Mouse (Mus musculus): Measurements from ENCODE around the gene Mrc2.

Mrc2 gene

DNA sequence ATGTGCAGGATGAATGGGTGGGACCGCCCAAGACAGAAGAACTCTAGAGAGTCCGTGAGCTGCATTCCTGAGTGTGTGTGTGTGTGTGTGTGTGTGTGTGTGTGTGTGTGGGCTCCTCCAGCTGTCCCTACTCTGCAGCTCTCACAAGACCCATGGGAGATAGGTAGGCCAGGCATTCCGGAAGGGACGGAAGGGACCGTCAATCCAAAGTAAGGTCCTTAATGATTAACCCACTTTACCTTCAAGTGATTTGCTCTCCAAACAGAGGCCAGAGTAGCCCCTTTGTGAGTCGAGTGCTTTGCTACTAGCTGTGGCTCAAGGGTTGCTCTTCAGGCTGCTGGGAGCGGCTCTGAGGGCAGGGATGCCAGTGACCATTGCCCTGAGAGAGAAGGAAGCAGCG lies 59.7 kb downstream of the Mrc2 start:
- no peak for DNase-seq

DNA sequence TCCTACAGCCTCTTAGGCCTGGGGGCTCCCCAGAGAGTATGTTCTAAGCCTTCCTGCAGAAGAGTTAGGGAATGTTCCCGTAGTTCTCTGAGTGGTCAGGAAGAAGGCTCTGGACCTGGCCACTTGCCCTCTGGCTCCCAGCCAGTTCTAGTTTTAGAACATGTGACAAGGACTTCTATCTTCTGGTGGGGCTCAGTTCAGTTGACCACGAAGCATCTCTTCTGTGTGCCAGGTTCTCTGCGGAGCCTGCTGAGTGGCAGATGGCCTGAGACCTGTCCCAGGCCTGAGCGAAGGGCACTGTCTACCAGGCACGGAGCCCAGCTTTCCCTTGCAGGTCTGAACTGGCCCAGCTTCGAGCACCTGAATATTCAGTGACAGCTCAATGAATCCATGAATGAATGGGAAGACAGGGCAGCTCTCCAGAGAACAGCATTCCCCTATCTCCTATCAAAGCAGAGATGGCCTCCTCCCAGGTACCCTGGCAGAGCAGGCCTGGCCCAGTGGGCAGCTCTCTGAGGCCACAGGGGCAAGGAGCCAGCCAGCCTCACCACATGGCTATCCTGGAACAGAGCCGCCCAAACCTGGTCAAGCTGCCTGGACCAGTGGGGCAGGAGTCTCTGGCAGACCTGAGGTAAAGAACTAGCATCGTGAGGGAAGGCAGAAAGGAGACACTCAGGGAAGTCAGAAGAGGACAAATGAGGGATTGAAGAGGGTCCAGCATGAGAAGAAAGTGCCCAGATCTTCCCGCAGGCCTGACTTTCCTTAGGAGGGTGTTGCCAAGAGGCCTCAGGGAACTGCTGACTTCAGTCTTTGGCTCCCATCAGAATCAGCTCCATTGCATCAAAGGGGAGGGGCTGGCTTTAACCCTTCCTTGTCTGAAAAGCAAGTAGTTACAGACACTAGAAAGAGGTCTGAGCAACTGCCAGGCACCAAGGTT lies 60.8 kb downstream of the Mrc2 start:
- DNase-seq = peak; percentile 100

DNA sequence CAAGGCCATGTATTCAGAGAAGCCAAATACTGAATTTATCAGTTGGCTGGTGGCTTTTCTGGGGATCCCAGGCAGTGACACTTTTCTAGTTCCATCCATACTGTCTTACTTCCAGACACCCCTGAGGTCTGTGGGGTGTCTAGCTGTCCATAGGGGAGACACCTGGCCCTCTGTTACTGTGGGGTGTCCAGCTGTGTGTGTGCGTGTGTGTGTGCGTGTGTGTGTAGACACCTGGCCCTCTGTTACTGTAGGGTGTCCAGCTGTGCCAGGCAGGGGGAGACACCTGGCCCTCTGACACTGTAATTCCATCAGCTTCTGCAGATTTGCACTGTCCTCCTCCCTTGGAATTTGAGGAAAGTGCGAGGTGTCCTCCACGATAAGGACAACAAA lies 61.4 kb downstream of the Mrc2 start:
- DNase-seq = no peak

DNA sequence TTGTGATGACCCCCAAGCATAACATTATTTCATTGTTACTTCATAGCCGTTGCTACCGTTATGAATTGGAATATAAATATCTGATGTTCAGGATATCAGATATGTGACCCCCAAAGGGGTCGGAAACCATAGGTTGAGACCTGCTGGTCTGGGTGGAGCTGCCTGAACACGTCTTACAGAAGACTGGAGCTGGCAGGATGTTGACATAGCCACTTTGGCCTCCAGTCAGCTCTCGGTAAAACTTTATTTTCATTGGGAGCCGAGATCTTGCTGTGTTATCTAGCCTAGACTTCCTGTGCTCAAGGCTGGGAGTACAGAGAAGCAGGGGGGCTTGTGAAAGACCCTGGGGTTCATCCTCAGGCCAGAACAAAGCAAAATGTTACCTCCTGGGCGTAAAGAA lies 63.9 kb downstream of the Mrc2 start:
- no peak for DNase-seq

DNA sequence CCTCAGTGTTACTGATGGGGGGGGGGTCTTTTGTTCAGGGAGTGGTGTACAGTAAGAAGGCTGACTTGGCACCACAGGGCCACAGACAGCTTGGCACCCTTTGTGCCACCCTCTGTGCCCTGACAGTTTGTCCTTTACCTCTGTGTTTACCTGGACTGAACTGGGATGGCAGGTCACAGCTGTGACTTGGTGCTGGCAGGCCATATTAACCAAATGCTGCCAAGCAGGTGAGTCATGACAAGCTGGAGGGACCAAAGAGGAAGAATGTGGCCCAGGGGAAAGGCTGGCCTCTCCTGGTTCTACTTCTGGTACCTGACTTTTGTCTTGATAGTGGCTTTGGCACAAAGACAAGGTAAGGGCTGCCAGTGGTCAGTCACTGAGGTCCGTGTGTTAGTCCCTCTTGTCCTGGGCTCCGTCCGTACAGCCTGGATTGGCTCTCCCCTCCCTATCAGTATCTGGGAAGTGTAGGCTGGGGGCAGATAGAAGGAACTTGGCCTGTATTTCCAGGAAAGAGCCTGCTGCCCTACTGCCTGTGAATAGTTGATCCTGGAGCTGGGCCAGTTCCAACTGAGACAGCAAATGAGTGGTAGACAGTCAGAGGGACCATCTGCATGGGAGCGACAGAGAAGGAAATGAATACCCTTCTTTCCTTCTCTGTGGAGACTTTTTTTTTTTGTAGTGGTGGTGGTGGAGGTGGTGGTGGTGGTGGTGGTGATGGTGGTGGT lies 69.8 kb downstream of the Mrc2 start:
- DNase-seq = no peak

DNA sequence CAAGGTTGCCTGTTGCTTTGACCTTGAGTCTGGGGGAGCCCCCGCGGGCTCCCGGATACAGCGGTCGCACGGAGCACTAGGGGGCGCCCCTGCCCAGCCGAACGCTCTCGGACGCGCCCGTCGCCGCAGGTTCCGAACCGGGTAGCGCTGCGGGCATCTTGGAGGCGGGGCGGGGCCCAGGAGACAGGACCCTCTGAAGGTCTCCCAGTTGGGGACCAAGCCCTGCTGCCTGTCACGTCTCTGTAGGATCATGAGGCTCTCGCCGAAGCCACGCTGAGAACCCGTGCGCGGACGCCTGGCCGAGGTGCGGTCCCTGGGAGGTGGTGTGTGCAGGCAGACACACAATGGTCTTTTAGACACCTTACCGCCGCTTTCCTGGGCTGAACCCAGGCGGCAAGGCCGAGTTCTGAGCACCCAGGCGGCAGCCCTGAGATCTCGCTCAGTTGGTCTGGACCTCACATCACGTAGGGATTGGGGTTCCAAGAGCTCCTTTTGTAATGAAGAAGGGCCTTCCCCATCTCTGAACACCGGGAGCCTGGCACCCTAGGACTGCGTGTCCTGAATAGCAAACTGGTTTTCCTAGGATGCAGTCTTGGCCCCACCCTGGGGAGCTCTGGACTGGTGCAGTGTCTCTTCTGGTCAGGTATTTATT lies 70.6 kb downstream of the Mrc2 start:
- DNase-seq = peak; percentile 57

DNA sequence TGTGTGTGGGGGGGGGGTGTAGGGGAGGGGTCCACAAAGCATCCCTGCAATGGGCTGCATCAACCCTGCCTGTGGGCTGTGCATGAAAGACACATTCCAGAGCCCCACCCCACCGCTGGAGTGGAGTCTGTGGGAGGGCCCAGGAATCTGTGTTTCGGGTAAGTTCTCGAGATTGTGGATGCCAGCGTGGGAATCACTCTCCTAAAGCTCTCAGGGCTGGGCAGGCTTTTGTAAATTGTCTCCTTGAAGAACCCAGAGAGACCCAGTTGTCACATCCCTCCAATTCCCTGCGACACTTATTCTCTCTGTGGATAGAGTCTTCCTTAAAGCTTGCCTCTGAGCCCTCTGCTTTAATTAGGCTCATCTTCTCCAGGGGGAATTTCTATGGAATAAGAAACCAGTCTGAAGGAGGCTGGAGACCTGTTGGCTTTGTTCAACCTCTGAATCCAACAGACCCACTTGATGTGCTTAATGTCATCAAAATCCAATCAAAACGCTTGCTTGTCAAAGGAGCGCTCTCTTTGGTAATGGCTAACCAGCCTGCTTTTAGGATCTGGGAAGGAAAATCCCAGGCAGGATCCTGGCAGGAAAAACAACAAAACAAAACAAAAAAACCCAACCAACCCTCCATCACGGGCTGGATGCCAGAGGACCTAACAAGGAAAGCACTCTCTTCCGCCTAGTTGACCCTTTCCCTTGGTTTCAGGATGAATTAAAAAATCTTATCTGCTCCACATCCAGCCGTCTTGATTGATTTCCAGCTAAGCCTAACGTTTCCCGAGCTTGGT lies 71.3 kb downstream of the Mrc2 start:
- no peak for DNase-seq

DNA sequence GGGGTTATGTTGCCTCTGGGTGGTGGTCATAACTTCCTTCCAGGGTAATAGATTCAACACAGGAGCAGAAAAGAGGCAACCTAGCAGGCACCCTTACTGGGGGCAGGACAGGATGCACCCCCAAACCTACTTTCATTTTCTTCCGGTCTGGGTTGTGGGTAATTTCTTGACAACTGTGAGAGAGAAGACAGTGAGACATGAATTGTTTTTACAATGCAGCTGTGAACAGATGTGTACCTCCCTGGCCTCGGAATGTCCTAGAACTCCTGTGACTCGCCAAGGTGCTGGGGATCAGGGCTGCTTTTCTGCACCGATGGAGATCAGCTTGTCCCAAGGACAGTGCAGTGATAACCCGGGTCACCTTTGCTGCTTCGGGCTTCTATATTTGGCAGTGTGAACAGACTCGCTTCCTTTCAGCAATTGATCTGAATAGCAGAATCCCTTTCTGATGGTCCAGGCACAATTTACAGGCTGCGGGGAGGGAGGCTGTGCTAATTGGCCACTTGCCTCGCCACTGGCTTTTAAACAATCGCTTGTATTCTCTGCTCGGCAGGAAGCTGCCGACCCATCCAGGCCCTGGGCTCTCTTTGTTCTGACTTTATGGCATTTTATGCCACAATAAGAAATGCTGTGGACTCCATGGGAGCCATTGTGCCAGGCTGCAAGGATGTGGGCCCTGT lies 72.1 kb downstream of the Mrc2 start:
- no peak for DNase-seq

DNA sequence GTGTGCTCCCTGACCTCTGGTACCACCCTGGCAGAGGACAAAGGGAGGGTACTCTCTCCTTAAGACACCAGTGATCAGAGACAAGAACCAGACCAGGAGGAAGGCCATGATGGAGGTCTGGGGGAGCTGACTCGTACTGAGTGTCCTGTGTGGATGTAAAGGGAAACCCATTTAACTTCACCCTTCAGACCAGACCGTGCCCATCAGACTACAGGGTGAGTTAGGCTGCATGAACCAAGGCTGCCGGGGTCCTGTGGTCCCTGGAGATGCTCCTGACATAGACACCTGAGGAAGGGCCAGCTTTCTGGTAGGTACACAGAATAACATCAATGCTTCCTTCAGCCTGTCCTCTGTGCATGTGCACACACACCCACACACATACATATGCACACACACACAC lies 73.2 kb downstream of the Mrc2 start:
- no peak for DNase-seq

DNA sequence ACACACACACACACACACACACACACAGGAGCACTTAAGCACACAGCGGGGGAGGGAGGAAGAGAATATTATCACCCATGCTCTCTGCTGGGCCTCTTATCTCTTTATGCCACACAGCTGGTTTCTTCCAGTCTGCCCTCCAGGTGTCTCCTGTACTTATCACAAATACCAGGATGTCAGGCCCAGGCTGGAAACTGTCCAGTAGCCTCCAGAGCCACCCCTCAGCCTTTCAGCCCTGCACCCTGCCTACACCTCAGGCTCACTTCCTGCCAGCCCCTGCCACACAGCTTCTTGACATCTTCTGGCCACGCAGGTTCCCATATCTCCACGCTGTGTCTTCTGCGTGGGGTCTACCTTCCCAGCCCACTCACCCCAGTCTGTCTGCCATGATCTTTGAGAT lies 73.6 kb downstream of the Mrc2 start:
- DNase-seq = no peak

DNA sequence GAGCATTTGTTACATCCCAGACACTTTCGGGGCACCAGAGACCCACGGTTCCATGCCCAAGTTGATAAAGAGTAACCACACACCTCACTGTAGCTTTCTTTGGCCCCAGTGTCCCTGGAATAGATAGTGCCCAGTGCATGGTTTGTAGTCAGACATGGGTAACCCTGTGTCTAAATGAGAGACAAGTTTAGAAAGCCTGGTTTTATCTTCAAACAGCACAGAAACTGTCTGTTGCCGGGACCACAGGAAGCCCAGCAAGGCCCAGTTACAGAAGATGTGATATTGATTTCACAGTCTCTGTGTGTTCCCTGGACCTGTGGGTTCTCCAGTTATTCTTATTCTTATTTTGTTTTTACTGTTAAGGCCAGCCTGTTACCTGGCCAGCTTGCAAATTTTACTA lies 74.7 kb downstream of the Mrc2 start:
- DNase-seq = no peak

DNA sequence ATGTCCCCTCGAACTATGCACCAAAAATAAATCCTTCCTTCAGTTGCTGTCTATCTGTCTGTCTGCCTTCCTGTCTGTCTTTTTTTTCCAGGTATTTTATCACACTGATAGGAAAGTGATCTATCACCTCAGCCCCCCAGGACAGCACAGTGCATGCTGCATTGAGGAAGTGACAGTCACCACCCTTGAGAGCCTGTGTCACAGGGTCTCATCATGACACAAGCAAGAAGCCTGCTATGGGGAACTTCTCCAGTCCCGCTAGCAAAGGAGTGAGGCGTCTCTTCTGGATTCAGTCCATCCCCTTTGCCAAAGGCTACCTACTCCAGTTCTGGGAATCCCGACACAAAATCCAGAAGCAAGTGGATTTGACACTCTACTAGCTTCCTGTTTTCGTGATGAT lies 76.4 kb downstream of the Mrc2 start:
- DNase-seq = no peak

DNA sequence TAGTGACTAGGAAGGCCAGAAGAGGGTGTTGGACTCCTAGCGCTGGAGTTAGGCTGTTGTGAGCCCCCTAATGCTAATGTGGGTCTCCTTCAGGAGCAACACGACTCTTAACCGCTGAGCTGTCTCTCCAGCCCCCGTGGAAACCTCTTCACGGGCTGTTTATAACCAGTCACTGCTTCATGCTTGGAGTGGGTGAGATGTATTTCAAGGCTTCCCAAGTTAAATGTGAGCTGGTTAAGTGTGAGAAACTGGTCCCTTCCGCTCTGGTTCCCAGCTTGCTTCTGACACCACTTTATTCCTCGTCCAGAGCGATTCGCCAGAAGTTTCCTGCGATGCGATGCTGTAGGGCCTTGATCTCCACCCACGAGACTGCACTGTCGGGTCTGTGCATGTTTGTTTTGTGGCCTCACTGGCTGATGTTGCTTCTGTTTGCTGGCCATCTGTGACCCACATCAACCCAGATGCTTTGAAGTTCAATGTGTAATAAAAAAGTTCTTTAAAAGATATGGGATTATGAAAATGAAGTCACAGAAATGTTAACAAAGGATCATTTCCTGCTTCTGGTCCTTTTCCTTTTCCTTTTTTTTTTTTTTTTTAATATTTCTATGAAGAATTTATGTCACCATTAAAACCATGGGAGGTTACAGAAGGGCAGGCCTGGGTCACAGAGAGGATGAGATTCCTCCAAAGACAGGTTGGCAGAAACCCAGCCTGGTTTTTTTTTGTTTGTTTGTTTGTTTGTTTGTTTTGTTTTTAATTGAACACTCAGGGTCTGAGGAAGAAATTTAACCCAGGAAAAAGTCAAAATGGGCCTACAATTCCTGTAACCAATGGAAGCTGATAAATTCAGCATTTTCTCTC lies 77.3 kb downstream of the Mrc2 start:
- no peak for DNase-seq

DNA sequence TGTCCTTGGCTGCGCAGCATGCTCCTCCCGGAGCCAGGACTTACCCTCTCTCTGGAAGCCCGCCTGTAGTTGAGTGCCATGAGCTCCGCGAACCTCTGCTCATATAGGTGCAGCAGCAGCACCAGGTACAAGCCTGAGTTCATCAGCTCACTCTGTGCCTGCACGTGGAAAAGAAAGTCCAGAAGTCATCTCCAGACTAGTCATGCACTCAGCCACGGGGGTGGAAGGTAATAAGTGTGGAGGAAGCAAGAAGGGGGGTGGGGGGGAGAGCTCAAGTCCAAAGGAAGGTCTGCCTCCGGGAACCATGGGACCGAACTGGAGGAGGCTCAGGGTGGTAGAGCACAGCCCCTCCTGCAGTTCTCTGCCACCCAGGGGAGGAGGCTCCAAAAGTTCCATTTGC lies 79.4 kb downstream of the Mrc2 start:
- no peak for DNase-seq

DNA sequence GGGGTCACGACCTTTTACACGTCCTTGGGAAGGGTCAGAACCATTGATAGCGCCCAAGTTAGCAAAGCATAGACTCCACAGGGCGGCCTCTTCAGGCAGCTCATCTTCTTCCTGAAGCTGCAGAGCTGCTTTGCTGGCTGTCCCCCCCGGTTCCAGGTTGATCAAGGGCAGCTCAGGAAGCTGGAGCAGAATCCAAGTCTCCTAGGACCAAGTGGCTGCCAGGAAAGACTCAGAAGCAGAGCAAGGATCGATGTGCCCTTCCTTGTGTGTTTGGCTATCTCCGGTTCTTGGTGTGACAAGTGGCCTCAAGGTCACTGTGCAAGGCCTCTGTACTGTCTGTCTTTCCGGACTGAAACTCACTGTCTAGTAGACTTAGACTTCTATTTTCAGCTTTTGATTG lies 81.4 kb downstream of the Mrc2 start:
- DNase-seq = no peak

DNA sequence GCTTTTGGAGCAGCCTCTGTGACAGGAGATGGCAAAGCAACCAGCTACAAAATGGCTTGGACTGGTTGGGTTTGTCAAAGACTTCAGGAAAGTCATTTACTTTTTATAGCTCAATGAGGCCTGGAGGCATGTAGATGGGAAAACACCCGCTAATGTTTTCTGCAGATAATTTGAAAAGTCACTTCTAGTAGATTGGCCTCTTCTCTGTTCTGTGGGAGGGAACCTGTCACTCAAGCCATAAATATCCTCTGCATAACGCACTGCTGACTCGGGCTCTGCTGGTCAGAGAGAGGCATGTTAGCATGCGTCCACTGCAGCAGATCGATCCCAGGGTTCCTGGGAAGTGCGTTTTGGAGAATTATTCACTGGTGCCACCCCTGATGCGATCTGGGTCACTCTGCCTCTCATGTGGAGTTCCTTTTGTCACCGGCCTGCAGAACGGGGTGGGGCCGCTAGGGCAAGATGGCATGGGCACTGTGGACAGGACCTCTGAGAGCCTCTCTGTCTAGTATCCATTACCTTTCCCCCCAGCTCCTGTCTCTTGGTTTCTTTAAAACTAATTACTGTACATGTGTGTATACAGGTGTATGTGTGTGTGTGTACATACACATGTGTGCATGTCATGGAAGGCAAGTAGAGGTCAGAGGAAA lies 82.2 kb downstream of the Mrc2 start:
- DNase-seq = no peak

DNA sequence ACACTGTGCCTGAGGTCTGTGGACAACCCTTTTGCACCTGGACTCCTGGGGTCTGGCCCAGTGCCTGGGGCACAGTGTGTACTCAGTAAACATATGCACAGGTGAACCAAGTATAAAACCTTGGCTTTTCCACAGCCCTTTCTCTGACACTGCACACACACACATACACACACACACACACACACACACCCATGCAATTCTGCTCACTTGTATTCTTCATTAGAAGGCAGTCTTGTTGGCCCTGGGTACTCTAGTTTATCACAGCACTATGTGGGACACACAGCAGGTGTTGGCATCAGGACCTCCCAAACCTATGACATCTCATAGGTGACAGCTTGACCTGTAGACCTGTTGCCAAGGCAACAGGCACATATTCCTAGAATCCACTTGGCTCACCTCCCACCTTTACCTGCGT lies 83.4 kb downstream of the Mrc2 start:
- DNase-seq = no peak

DNA sequence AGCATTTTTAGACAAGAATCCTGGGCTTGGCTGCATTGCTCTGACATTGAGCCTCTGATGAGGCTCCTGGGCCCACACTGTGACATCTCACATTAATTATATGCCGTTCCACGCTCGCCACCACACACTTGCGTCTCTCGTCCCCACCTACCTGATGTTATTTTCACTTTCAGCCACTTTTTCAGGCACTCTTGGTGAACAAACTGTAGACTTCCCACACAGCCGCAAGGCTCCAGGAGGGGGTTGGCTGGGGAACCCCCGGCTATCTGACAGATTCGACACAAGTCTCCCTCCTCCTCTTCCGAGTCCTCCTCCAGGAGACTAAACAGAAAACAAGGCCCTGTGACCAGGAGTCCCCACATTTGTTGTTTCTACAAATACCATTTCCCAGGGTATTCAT lies 92.8 kb downstream of the Mrc2 start:
- DNase-seq = no peak

DNA sequence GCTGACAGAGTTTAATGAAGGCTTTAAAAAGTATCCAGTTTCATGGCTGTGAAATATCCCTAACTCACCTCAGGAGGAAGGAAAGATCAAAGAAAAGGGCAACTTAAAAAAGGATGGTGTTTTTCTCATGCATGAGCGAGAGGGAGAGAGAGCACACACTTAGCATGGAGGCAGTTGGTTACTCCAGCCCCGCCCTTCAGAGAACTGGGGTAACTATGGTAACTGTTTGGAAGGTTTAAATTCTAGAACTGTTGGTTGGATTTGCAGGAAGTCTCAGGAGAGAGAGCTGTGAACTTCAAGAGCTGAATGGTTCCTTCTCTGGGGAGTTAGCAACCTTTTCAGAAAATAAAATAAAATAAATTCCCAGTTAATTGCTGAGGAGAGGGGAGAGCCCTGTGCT lies 96.2 kb downstream of the Mrc2 start:
- DNase-seq = no peak

DNA sequence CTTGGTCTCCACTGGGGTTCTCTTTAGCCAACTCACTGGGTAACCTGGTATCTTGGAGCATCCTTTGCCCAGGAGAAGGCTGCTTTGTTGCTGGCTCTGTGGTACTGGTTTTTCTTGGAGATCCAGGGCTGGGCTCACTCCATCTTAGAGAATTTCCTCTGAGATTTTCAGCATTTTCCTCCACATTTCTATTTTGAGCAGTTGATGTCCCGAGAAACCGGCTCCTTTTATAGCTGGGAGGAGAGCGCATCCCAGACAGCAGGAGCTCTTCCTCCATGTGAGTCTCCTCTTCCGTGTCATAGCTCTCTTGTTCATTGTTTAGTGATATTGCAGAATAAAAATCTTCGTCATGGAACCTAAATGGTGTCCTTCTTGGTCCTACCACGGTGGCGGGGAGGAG lies 97.8 kb downstream of the Mrc2 start:
- no peak for DNase-seq

Data from cerebellum, adult 9-10 months (tissue).